In the genomic region with DNA sequence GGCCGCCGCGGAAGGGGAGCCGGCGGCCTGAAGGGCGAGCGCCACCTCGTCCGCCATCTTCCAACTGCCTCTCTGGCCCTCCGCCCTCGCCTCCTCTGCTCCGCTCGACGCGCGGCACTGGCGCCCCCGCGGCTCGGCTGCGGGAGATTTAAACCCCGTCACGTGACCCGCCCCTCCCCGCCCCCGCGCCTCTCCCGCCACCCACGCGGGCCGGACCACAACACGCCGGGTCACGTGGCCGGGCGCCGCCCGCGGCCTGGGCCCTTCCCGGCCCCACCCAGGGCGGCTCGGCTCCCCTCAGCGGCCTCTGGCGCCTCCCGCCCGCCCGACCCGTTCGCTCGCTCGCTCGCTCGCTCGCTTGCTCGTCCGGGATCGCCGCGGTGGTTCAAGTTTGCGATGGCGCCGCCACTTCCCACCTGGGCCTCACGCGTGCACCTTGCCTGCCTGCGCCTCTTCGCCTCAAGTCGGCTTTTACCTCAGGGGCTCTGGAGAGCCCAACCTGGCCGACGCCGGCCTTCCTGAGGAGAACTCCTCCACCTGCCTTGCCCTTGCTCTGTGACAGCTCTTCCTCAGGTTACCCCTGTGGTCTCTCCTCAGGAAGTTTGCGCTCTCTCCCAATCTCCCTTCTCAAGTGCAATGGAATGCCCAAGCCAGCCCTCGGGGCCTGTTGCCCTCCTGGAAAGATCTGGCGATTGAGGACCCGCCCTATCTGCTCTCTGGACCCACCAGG, we compare ENCODE assay signal across 8 mouse cellular contexts. TPM values are rescaled to one million over a fixed set of nuclear protein-coding genes. Genes with fewer than 3 reads are reported as not detected.
DNase-seq lines count a peak whose midpoint lies in the region; ATAC-seq and TF ChIP-seq lines count a peak whose summit lies in the region.

No protein-coding gene starts in this region.

- peaks cover 5% of the 10 kb centered on the region for H3K36me3 ChIP-seq in forebrain, embryonic 13.5 days (ENCODE audit: poor library complexity, severe bottlenecking)
- no peaks in the 10 kb centered on the region; the same call in 1 of the 2 replicates for H3K36me3 ChIP-seq in liver, embryonic 16.5 days (ENCODE audit: control insufficient read depth, insufficient read depth)
- H3K36me3 ChIP-seq in neural tube, embryonic 12.5 days: peaks cover 8% of the 10 kb centered on the region; the same call in 1 of the 2 replicates
- peaks cover 2% of the 10 kb centered on the region; the same call in 1 of the 2 replicates for H3K36me3 ChIP-seq in stomach, postnatal 0 days (ENCODE audit: control insufficient read depth, insufficient read depth, low read length)

- peak overlapping the region; percentile 95 for H3K9ac ChIP-seq in forebrain, embryonic 13.5 days
- peak overlapping the region; percentile 94 for H3K9ac ChIP-seq in liver, embryonic 16.5 days (ENCODE audit: low read depth, low read length)
- H3K9ac ChIP-seq in neural tube, embryonic 12.5 days: peak overlapping the region; percentile 94
- H3K9ac ChIP-seq in stomach, postnatal 0 days (ENCODE audit: low read length): peak overlapping the region; percentile 97

- peak; percentile 87 for ATAC-seq in cerebellum, adult (ENCODE audit: insufficient number of reproducible peaks, low FRiP score, low TSS enrichment)
- ATAC-seq in forebrain, embryonic 13.5 days: peak; percentile 95
- ATAC-seq in liver, embryonic 16.5 days (ENCODE audit: low read depth): peak; percentile 96
- ATAC-seq in neural tube, embryonic 12.5 days (ENCODE audit: low FRiP score, low read depth): peak; percentile 95
- ATAC-seq in stomach, postnatal 0 days (ENCODE audit: low FRiP score, low TSS enrichment): peak; percentile 98

- H3K27me3 ChIP-seq in forebrain, embryonic 13.5 days: no peaks in the 10 kb centered on the region
- no peaks in the 10 kb centered on the region for H3K27me3 ChIP-seq in liver, embryonic 16.5 days (ENCODE audit: control insufficient read depth, insufficient read depth, low read depth, low read length)
- H3K27me3 ChIP-seq in neural tube, embryonic 12.5 days (replicated peaks): no peaks in the 10 kb centered on the region
- no peaks in the 10 kb centered on the region for H3K27me3 ChIP-seq in stomach, postnatal 0 days (ENCODE audit: control insufficient read depth, insufficient read depth, low read length)

- whole genome bisulfite sequencing in forebrain, embryonic 13.5 days: under 1% methylated on average over 44 of the region's 74 CpGs
- WGBS in large intestine, adult 2 months: 3% methylated on average over 69 of the region's 74 CpGs
- under 1% methylated on average over 60 of the region's 74 CpGs for WGBS in liver, embryonic 16.5 days (ENCODE audit: insufficient replicate concordance)
- WGBS in neural tube, embryonic 12.5 days: under 1% methylated on average over 57 of the region's 74 CpGs
- 2% methylated on average over 39 of the region's 74 CpGs for WGBS in stomach, postnatal 0 days

- H3K27ac ChIP-seq in forebrain, embryonic 13.5 days: peak overlapping the region; percentile 90
- peak overlapping the region; percentile 91 for H3K27ac ChIP-seq in liver, embryonic 16.5 days (ENCODE audit: low read length)
- H3K27ac ChIP-seq in neural tube, embryonic 12.5 days: peak overlapping the region; percentile 86
- peak overlapping the region; percentile 98 for H3K27ac ChIP-seq in stomach, postnatal 0 days (replicated peaks)

- peak; percentile 89 for DNase-seq in ES-CJ7 (ENCODE audit: low read depth, low spot score)
- peak; percentile 91 to 93 for DNase-seq in heart, postnatal 10 days
- DNase-seq in large intestine, adult 2 months (ENCODE audit: low read depth, low spot score): peak; percentile 52
- peak; percentile 97 for DNase-seq in stomach, postnatal 0 days (ENCODE audit: low spot score)

- H3K4me1 ChIP-seq in forebrain, embryonic 13.5 days: peaks cover 23% of the 10 kb centered on the region
- H3K4me1 ChIP-seq in liver, embryonic 16.5 days (ENCODE audit: control insufficient read depth, low read depth, low read length): peaks cover 22% of the 10 kb centered on the region
- H3K4me1 ChIP-seq in neural tube, embryonic 12.5 days: peaks cover 14% of the 10 kb centered on the region
- H3K4me1 ChIP-seq in stomach, postnatal 0 days (replicated peaks; ENCODE audit: control insufficient read depth, insufficient read depth): peaks cover 12% of the 10 kb centered on the region

- peak overlapping the region; percentile 79 for H3K4me3 ChIP-seq in forebrain, embryonic 13.5 days
- peak overlapping the region; percentile 85 for H3K4me3 ChIP-seq in liver, embryonic 16.5 days (ENCODE audit: low read depth, low read length)
- peak overlapping the region; percentile 87 for H3K4me3 ChIP-seq in neural tube, embryonic 12.5 days
- H3K4me3 ChIP-seq in stomach, postnatal 0 days (ENCODE audit: low read depth, low read length): peak overlapping the region; percentile 70

- H3K4me2 ChIP-seq in forebrain, embryonic 13.5 days: peak overlapping the region; percentile 69
- peak overlapping the region; percentile 98 for H3K4me2 ChIP-seq in liver, embryonic 16.5 days (ENCODE audit: low read depth, low read length)
- H3K4me2 ChIP-seq in neural tube, embryonic 12.5 days (replicated peaks): peak overlapping the region; percentile 75
- H3K4me2 ChIP-seq in stomach, postnatal 0 days (replicated peaks; ENCODE audit: low read depth): peak overlapping the region; percentile 81

- intact Hi-C loops in heart, postnatal 10 days (cut with DNase I): loop anchor here (2.0 kb wide), 1 partner anchor 44 kb away; a partner anchor contains a TSS

- TF ChIP-seq CTCF in stomach, postnatal 0 days (IDR thresholded peaks at IDR 0.05; ENCODE audit: low read depth): peak; percentile 10; the same call in 1 of the 2 replicates

- no peak for TF ChIP-seq EP300 in stomach, postnatal 0 days (optimal IDR thresholded peaks at IDR 0.05)

- no peaks in the 10 kb centered on the region for H3K9me3 ChIP-seq in forebrain, embryonic 13.5 days (replicated peaks)
- no peaks in the 10 kb centered on the region for H3K9me3 ChIP-seq in liver, embryonic 16.5 days (replicated peaks; ENCODE audit: control insufficient read depth, low read length)
- no peaks in the 10 kb centered on the region; the same call in 1 of the 2 replicates for H3K9me3 ChIP-seq in neural tube, embryonic 12.5 days
- H3K9me3 ChIP-seq in stomach, postnatal 0 days (ENCODE audit: control insufficient read depth, low read length): no peaks in the 10 kb centered on the region

RNA-seq across cellular contexts. Expression of a gene that starts 42.4 kb away (rescaled TPM):
- polyA plus RNA-seq in forebrain, embryonic 13.5 days (2015; fragmentation: Nextera tagmentation; extraction: Ambion mirVana): 5.0 and 5.3 TPM in 2 replicates
- 10 to 100 TPM; 12.4 to 14.2 TPM for total RNA-seq in heart, postnatal 10 days (2021)
- 2.0 and 3.2 TPM in 2 replicates for polyA plus RNA-seq in large intestine, adult 2 months (2012; rRNA removed)
- 2.4 and 3.1 TPM in 2 replicates for polyA plus RNA-seq in liver, embryonic 16.5 days (2015; fragmentation: Nextera tagmentation; extraction: Ambion mirVana)
- polyA plus RNA-seq in neural tube, embryonic 12.5 days (2016; fragmentation: Nextera tagmentation; extraction: Ambion mirVana): 10.8 and 10.9 TPM in 2 replicates
- polyA plus RNA-seq in stomach, postnatal 0 days (2015; fragmentation: Nextera tagmentation; extraction: Ambion mirVana): 2.9 and 3.2 TPM in 2 replicates

RNA-seq across cellular contexts. Expression of a gene that starts 43.2 kb away (rescaled TPM):
- polyA plus RNA-seq in forebrain, embryonic 13.5 days (2015; fragmentation: Nextera tagmentation; extraction: Ambion mirVana): 8.3 and 9.1 TPM in 2 replicates
- 1 to 10 TPM; 7.8 to 8.7 TPM for total RNA-seq in heart, postnatal 10 days (2021)
- polyA plus RNA-seq in large intestine, adult 2 months (2012; rRNA removed): 0.78 and 1.2 TPM in 2 replicates
- polyA plus RNA-seq in liver, embryonic 16.5 days (2015; fragmentation: Nextera tagmentation; extraction: Ambion mirVana): 17.0 and 19.1 TPM in 2 replicates
- 19.3 and 21.1 TPM in 2 replicates for polyA plus RNA-seq in neural tube, embryonic 12.5 days (2016; fragmentation: Nextera tagmentation; extraction: Ambion mirVana)
- 10.2 and 11.0 TPM in 2 replicates for polyA plus RNA-seq in stomach, postnatal 0 days (2015; fragmentation: Nextera tagmentation; extraction: Ambion mirVana)

Comparison
In these comparisons a context has a peak if more than half of its experiments do, and no peak if none do; other contexts are left out.
1. Peak in every context shown above with its lines: DNase-seq, ATAC-seq, H3K4me3 ChIP-seq and H3K27ac ChIP-seq.